Comparison of ENCODE assay signal across 23 mouse cellular contexts in the genomic region with DNA sequence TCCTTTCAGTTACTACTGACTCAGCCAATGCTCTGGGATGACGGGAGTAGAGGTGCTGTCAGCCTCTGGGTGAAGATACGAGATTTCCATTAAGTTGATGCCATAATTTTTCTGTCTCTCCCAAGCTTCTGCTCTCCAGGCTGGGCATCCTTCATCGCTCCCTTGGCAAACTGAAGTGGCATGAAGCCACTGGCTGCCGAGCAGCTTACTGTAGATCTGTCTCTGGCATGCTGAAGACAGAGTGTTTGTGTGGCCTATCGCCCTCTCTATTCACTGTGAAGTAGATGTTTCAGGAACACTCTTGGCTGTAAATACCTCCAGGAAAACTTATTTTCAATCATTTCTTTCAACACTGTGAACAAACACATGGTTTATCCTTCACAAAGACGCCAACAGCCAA.
DNase-seq lines count a peak whose midpoint lies in the region; ATAC-seq and TF ChIP-seq lines count a peak whose summit lies in the region.
"Had no signal": no experiment of that assay in that cellular context is flagged by ENCODE, and none has a peak within 500 bp of the region (broad histone marks: within the 10 kb centered on the region; RNA-seq: fewer than 3 reads in every experiment).

No protein-coding gene starts in this region.

- H3K27ac ChIP-seq in forebrain, embryonic 14.5 days (ENCODE audit: low read depth, low read length) = no peak overlapping the region
- no peak overlapping the region for H3K27ac ChIP-seq in forebrain, embryonic 10.5 days
- no peak overlapping the region for H3K27ac ChIP-seq in hindbrain, postnatal 0 days
- H3K27ac ChIP-seq in hindbrain, embryonic 13.5 days = no peak overlapping the region
- H3K27ac ChIP-seq: embryonic facial prominence, embryonic 10.5 days; heart, embryonic 15.5 days; hindbrain, embryonic 14.5 days; kidney, postnatal 0 days; limb, embryonic 15.5 days; liver, embryonic 14.5 days; midbrain, embryonic 10.5 days; neural tube, embryonic 15.5 days had no signal

- WGBS in forebrain, embryonic 14.5 days = 81% methylated on average over 6 of the region's 6 CpGs
- 90% methylated on average over 6 of the region's 6 CpGs for WGBS in forebrain, embryonic 10.5 days
- 60% methylated on average over 6 of the region's 6 CpGs for WGBS in hindbrain, postnatal 0 days
- WGBS in hindbrain, embryonic 13.5 days = 82% methylated on average over 6 of the region's 6 CpGs

- H3K9ac ChIP-seq in forebrain, embryonic 14.5 days (ENCODE audit: low read length) = no peak overlapping the region
- no peak overlapping the region for H3K9ac ChIP-seq in hindbrain, postnatal 0 days (replicated peaks; ENCODE audit: low read length)
- no peak overlapping the region for H3K9ac ChIP-seq in hindbrain, embryonic 13.5 days
- H3K9ac ChIP-seq: heart, embryonic 15.5 days; hindbrain, embryonic 14.5 days; limb, embryonic 15.5 days; liver, embryonic 14.5 days; neural tube, embryonic 15.5 days had no signal

- TF ChIP-seq CTCF in hindbrain, postnatal 0 days (IDR thresholded peaks at IDR 0.05; ENCODE audit: low read depth) = no peak

- no peak overlapping the region for H3K4me3 ChIP-seq in forebrain, embryonic 14.5 days (ENCODE audit: low read depth, low read length)
- H3K4me3 ChIP-seq in forebrain, embryonic 10.5 days = no peak overlapping the region
- no peak overlapping the region for H3K4me3 ChIP-seq in hindbrain, postnatal 0 days (ENCODE audit: low read length)
- no peak overlapping the region for H3K4me3 ChIP-seq in hindbrain, embryonic 13.5 days
- H3K4me3 ChIP-seq: embryonic facial prominence, embryonic 10.5 days; heart, embryonic 15.5 days; limb, embryonic 15.5 days; midbrain, embryonic 10.5 days; neural tube, embryonic 15.5 days had no signal

- ATAC-seq in forebrain, embryonic 14.5 days = no peak
- no peak for ATAC-seq in hindbrain, postnatal 0 days
- no peak for ATAC-seq in hindbrain, embryonic 13.5 days (ENCODE audit: low FRiP score)

- H3K9me3 ChIP-seq in forebrain, embryonic 14.5 days (replicated peaks; ENCODE audit: control insufficient read depth, low read length) = no peaks in the 10 kb centered on the region
- no peaks in the 10 kb centered on the region for H3K9me3 ChIP-seq in forebrain, embryonic 10.5 days
- no peaks in the 10 kb centered on the region for H3K9me3 ChIP-seq in hindbrain, postnatal 0 days (ENCODE audit: low read length)
- no peaks in the 10 kb centered on the region for H3K9me3 ChIP-seq in hindbrain, embryonic 13.5 days
- H3K9me3 ChIP-seq: embryonic facial prominence, embryonic 10.5 days; heart, embryonic 15.5 days; limb, embryonic 15.5 days; midbrain, embryonic 10.5 days; neural tube, embryonic 15.5 days had no signal

- H3K27me3 ChIP-seq in forebrain, embryonic 14.5 days (replicated peaks; ENCODE audit: control insufficient read depth, insufficient read depth, low read length) = no peaks in the 10 kb centered on the region
- no peaks in the 10 kb centered on the region for H3K27me3 ChIP-seq in forebrain, embryonic 10.5 days (ENCODE audit: poor library complexity, severe bottlenecking)
- no peaks in the 10 kb centered on the region for H3K27me3 ChIP-seq in hindbrain, postnatal 0 days (ENCODE audit: insufficient read depth, low read length)
- no peaks in the 10 kb centered on the region for H3K27me3 ChIP-seq in hindbrain, embryonic 13.5 days
- H3K27me3 ChIP-seq: heart, embryonic 15.5 days; limb, embryonic 15.5 days; neural tube, embryonic 15.5 days had no signal

- DNase-seq in forebrain, embryonic 14.5 days (ENCODE audit: low spot score) = peak; percentile 35
- DNase-seq in forebrain, embryonic 10.5 days (ENCODE audit: extremely low spot score, low spot score) = no peak
- DNase-seq in hindbrain, postnatal 0 days (ENCODE audit: low spot score) = peak; percentile 32
- peak; percentile 4 to 34 for DNase-seq in lung, postnatal 4 days
- no peak for DNase-seq in lung, postnatal 14 days
- no peak for DNase-seq in testis, postnatal 10 days (ENCODE audit: low spot score)
- DNase-seq: adrenal gland, postnatal 25 days; cerebellum, adult 18-20 months; gastrocnemius, postnatal 36 days; heart, postnatal 36 days; kidney, adult 2 months; layer of hippocampus, adult 9-11 months; right cerebral cortex, adult 18-20 months; spleen, adult 18-20 months had no signal

- H3K4me2 ChIP-seq in forebrain, embryonic 14.5 days (ENCODE audit: low read length) = no peak overlapping the region
- no peak overlapping the region for H3K4me2 ChIP-seq in hindbrain, postnatal 0 days (ENCODE audit: low read depth, low read length)
- no peak overlapping the region for H3K4me2 ChIP-seq in hindbrain, embryonic 13.5 days
- H3K4me2 ChIP-seq: heart, embryonic 15.5 days; hindbrain, embryonic 14.5 days; limb, embryonic 15.5 days; neural tube, embryonic 15.5 days had no signal

- H3K4me1 ChIP-seq in forebrain, embryonic 14.5 days (ENCODE audit: control insufficient read depth, insufficient read depth, low read length) = no peaks in the 10 kb centered on the region
- H3K4me1 ChIP-seq in forebrain, embryonic 10.5 days = no peaks in the 10 kb centered on the region; the same call in 1 of the 2 replicates
- no peaks in the 10 kb centered on the region for H3K4me1 ChIP-seq in hindbrain, postnatal 0 days (ENCODE audit: insufficient read depth, low read length)
- no peaks in the 10 kb centered on the region for H3K4me1 ChIP-seq in hindbrain, embryonic 13.5 days (replicated peaks)
- H3K4me1 ChIP-seq: embryonic facial prominence, embryonic 10.5 days; heart, embryonic 15.5 days; limb, embryonic 15.5 days; midbrain, embryonic 10.5 days; neural tube, embryonic 15.5 days had no signal

- H3K36me3 ChIP-seq in forebrain, embryonic 14.5 days (ENCODE audit: control insufficient read depth, insufficient read depth, low read length) = no peaks in the 10 kb centered on the region
- H3K36me3 ChIP-seq in forebrain, embryonic 10.5 days (replicated peaks) = no peaks in the 10 kb centered on the region
- no peaks in the 10 kb centered on the region for H3K36me3 ChIP-seq in hindbrain, postnatal 0 days (ENCODE audit: insufficient read depth, low read length)
- H3K36me3 ChIP-seq in hindbrain, embryonic 13.5 days = no peaks in the 10 kb centered on the region
- H3K36me3 ChIP-seq: embryonic facial prominence, embryonic 10.5 days; heart, embryonic 15.5 days; limb, embryonic 15.5 days; midbrain, embryonic 10.5 days; neural tube, embryonic 15.5 days had no signal

Comparison
In these comparisons a context has a peak if more than half of its experiments do, and no peak if none do; other contexts are left out.
1. DNase-seq: peak in forebrain, embryonic 14.5 days (single experiment), hindbrain, postnatal 0 days (single experiment) and lung, postnatal 4 days (2 of 2); none in forebrain, embryonic 10.5 days (single experiment), lung, postnatal 14 days (single experiment) and testis, postnatal 10 days (single experiment).